Mouse (Mus musculus): ENCODE measurements around the gene Zbtb17.

Zbtb17 gene

DNA sequence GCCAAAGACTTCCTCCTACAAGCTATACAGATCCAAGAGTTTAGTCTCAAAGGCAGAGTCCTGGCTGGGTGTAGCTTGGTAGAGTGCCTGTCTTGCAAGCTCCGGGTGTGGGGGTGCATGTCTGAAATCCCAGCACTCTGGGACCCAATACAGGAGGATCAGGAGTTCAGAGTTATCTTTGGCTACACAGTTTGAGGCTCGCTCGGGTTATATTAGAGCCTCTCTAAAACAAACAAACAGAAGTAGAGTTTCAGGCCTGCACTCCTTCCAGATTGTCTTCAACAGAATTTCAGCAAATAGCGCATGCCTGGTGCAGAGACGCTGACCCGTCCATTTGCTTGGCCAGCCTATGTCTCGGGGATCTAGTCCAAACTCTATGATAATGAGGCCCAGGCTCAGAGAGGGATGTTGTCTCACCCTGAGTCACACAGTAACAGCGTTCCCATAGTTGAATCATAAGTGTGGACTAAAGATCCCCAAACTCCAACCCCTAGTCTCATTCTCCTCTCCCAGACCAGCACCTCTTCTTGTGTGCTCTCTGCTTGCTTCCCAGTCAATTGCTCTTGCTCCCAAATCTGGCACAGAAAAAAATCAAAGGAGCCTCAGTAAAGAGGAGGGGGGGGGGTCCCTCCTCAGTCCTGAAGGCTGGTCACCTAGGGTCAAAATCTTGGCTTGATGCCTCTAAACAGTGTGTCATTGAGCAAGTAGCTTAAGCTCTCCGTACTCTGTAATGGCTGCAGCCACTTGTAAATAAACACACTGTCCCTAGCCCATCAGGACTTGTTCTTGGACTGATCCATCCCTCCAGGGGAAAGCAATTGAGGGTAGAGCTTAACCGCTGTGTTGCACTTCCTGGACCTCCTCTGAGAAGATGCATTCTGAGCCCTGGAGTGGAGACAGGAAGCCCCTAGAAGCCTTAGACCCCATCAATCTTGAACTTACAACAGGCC, 17.4 kb upstream of the Zbtb17 start:
- DNase-seq, result no peak

DNA sequence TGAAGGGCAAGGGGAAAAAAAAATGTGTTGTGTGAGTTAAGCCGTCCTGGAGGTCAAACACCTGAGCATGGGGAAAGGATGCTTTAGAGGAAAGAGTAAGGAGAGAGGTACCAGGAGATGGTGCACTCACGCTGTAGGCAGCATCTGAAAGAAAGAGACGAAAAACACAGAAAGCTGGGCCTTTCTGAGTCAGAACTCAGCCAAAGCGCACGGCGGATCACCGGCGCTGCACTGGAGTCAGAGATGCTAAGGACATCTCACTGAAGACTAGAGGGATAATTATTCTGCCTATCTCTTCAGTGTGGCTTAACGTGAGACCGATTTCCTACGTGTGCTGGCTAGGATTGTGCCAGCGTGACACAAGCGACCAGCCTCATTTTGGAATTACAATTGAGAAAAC, 16.5 kb upstream of the Zbtb17 start:
- DNase-seq, result no peak

- DNase-seq, result no peak
Measured at GRCm38 (mm10) chr4:141429381-141429780, 15.1 kb upstream of the Zbtb17 start.

DNA sequence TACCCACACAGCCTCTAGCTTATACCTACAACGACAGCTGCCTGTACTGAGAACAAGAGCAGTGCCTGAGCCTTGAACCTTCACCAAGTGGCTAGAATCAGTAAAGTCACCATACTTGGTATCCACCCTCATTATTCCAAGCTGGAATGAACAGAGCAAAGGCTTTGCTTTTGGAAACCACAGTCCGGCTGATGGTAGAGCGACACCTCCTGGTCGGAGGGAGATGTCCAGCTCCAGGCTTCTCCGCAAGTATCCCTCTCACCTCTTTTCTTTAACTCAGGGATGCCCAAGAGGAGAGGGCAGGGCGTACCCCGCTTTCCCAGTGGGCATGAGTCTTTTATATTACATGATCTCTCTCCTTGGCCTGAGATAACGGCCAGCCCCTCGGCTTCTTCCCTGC, 14.6 kb upstream of the Zbtb17 start:
- DNase-seq, result peak; percentile 60 to 84

DNA sequence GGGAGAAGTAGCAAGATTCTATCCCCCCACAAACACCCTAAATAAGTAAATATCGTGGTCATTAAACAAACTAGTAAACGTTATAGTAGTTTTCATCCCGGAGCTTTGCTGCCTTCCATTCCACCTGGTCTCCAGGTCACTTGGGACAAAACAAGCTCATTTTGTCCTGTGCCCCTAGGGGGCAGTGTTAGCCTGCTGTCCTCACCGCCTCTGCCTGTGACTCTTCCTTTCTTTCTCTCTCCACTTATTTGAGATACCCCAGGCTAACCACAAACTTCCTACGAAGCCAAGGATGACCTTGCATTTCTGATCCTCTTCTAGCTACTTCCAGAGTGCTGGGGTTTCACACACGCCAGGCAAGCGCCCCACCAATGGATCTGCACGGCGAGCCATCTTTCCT, 13.5 kb upstream of the Zbtb17 start:
- DNase-seq, result peak; percentile 83 to 90

GRCm38 (mm10) chr4:141432666-141433065, 11.8 kb upstream of the Zbtb17 start:
- DNase-seq, result peak; percentile 63 to 66

GRCm38 (mm10) chr4:141433191-141433590, 11.3 kb upstream of the Zbtb17 start:
- no peak for DNase-seq

DNA sequence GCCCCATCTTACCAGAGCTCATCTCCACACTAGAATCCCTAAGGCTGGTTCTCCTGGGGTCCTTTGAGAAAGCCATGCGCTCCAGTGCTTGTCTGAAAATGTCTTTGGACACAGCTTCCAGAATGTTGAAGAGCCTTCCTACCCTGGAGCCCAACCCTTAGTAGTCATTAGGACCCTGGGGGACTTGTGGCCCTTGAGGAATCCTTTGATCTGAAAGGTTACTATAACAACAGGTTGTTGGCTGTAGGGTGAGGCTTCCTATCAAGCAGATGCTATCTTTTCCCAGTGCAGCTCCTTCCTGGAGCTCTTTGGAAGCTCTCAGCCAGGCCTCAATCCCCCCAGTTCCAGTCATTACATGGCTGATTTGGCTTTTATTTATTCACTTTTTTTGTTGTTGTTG, 8.5 kb upstream of the Zbtb17 start, which contains the start of gene Srarp:
Srarp (minus strand) TSS at position 132 of the 400 bp plus-strand sequence.
- DNase-seq, result no peak

- peak; percentile 62 to 67 for DNase-seq
Measured at GRCm38 (mm10) chr4:141439083-141439803, 5.2 kb upstream of the Zbtb17 start.

DNA sequence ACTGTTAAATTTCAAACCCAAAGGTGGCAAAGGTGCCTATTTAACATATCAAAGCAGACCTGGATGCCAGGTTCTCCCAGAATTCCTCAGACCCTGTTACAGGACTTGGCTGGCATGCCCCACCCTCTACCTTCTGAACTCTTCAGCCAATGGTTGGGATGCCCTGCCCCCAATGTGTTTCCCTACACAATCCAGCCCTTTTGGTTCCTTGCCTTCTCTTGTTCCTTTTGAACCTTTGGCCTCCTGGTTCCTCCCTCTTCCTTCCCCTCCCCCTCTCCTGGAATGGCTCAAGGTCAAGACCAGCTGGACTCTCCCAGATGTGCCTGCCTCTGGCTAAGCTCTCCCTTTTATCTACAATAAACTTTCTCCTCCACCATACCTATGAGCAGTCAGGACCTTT, 3.6 kb upstream of the Zbtb17 start:
- peak; percentile 78 to 86 for DNase-seq

- no peak for DNase-seq
Measured at GRCm38 (mm10) chr4:141443641-141444429, 619 bp upstream of the Zbtb17 start.

- no peak for DNase-seq
Measured at GRCm38 (mm10) chr4:141445328-141445720, 870 bp downstream of the Zbtb17 start.

DNA sequence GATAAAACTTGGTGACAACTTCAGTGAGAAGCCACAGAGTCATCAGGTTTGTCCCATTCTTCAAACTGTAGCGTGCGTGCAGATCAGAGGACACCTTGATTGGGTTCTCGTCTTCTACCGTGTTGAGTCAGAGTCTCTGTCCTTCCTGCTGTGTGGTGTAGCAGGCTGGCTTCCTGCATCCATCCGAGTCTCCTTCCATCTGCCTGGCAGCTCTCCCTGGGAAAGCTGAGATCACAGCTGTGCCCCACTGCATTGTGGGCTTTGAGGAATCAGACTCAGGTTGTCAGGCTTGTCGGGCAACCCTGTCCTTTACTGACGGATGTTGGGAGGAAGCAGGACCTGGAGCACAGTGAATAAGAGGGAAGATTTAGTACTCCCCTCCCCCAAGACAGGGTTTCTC, 1.8 kb downstream of the Zbtb17 start:
- no peak for DNase-seq

DNA sequence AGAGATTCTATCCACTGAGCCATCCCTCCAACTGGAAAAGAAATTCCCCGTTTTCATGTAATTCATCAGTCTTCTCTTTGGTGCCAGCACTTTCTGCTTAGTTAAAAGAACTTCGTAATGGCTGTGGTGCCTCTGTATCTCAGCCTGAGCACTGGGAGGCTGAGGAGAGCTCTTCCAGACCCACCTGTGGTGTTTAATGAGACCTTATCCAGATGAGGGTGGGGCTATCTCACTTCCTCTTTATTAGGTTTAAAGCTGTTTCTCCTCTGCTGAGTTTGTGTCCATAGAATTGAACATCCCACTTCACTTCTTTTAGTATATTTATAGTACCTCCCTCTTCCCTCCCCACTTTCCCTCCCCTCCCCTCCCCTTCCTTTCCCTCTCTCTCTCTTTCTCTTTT, 6.8 kb downstream of the Zbtb17 start:
- DNase-seq, result no peak

GRCm38 (mm10) chr4:141451916-141452450, 7.5 kb downstream of the Zbtb17 start:
- peak in 1 of 2 experiments; percentile 19 for DNase-seq

DNA sequence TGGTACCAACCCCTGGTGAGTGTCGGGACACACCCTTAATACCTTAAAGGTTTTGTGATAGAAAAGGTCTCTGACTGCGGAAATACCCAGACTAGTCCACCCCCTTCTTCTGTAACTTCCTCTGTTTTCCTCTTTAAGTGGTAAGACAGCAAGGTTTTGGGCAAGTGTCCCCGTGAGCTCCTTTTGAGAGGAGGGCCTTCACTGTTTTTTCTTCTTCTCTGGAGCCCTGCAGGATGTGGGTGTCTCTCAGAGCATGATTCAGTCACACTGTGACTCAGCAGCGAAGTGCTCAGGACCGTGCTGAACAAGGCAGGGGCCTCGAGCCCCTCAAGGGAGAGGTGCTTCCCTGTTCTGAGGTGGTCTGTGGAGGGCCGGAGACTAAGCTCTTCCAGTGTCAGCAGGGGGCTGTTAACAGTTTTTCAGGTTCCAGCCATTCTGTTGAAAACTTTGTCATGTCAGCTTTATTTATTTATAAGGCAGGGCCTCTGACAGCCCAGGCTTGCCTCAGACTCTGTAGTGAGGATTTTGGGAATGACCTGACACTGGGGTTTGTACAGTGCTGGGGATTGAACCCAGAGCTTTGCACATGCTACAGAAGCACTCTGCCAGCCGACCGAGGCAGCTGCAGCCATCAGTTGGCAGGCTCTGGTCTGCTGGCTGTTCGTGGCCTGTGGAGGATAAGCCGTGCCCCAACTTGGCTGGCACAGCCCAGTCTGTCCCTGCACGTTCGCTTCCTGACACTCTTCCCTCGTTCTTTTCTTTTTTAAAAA, 10.3 kb downstream of the Zbtb17 start:
- DNase-seq, result no peak

DNA sequence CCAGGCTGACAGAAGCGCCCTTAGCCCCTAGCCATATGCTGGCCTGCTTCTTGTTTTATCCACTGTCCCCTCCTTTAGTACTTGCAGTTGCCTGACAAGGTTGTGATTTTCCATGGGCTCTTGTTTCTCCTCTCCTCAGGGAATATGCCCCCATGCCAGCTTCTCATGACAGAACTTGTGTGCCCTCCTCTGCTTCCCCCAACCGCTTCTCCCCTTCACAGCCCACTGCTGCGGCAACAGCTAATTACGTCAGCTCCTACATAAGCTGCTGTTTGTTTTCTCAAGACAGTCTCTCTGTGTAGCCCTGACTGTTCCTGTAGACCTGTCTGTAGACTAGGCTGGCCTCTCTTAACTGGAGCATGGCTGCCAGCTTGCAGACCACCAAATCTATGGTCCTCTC, 11.1 kb downstream of the Zbtb17 start:
- no peak for DNase-seq

- no peak for DNase-seq
Measured at GRCm38 (mm10) chr4:141456193-141456938, 11.9 kb downstream of the Zbtb17 start.

DNA sequence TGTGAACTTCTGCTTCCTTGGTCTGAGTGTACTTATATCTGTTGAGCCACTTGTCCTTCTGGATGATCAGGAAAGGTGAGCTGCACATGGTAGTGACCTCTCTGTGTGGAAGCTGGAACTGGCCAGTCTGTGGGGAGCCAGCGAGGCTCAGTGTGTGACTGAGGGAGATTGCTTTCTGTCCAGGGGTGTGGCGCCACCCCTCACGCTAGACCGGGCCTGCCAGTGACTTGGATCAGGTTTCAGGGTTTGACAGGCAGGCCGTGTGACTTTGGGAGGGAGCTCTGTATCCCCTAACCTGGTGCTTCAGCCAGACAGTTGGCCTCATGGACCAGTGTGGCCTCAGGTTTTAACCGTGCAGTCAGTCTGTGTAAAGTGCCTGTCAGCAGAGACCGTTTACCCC, 13.8 kb downstream of the Zbtb17 start:
- peak; percentile 34 to 44 for DNase-seq

DNA sequence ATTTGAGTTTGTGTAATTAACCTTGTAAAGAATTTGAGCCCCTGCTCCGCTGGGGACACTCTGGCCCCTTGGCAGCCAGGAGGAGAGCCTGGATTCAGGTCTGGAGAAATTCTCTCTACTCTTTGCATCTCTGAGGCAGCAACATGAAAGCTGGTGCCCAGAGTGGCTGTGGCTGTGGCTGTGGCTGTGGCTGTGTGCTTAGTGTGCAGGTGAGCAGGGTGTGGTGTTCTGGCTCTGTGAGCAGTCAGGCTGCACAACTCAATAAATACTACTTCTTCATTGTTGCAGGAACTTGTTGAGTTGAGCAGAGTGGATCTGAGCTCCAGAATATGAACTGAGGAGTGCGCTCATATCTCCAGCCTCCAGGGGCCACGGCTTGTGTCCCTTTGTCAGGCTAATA, 14.4 kb downstream of the Zbtb17 start:
- DNase-seq, result no peak

GRCm38 (mm10) chr4:141459766-141460165, 15.3 kb downstream of the Zbtb17 start:
- DNase-seq, result no peak
